Mouse (Mus musculus) left cerebral cortex, adult 2 months (tissue): ENCODE results near the gene Spag7. TPM values are rescaled to one million over a fixed set of nuclear protein-coding genes. Genes with fewer than 3 reads are reported as not detected.

ENCODE experiments used
- DNase-seq, 2 experiments: peaks; one replicate each; pipeline ENCODE4 v3.0.0; 2021 to 2022; ENCODE audit warnings: low spot score in 2 of 2, mixed read lengths in 1 of 2; ENCODE audit errors: extremely low spot score in 1 of 2
- H3K27ac ChIP-seq: fragments of 200-600 bp; 2 replicates; pipeline ENCODE4 v1.8.1; 2022
- H3K4me3 ChIP-seq: fragments of 200-600 bp; 2 replicates; pipeline ENCODE4 v1.8.1; 2022
- CTCF ChIP-seq: fragments of 200-600 bp; IDR thresholded peaks from 2 replicates; pipeline ENCODE4 v1.8.1; 2022; ENCODE audit warnings: antibody characterized with exemption, mild to moderate bottlenecking, moderate library complexity
- intact Hi-C: fragments of 180-260 bp; cut with DNase I; formaldehyde crosslinking; loops from one replicate; pipeline ENCODE4 v1.15.1; 2025
- microRNA-seq, 2 experiments: library from miRNA; unstranded; fragments of <30 nt; microRNA quantifications; one replicate each; pipeline ENCODE4 v1.2.0; 2021
- total RNA-seq, 2 experiments: library from RNA; stranded (reverse); gene quantifications; 2 replicates each; pipeline ENCODE4 v1.2.3; 2021

The Spag7 gene
- total RNA-seq, 2 experiments from 2014 or later, result 52.2 to 56.7 TPM

DNA sequence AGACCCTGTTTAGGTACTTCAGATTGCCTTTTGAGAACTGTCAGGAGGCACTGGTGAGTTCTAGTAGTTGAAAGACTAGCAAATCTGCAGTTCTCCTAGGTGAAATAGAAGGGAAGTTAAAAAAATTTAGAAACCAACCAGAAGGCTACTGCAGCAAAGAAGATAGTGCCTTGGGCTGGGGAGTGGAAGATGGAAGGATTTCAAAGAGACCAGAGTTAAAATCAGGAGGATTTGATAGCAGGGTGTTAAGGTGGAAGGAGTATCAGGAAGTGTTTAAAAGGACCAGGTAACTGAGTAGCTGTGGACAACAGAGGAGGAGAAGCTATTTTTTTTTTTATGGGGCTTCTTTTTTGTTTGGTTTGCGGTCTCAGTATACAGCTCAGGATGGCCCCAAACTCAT is 31.5 kb downstream of the Spag7 start:
- no peak for TF ChIP-seq CTCF
- intact Hi-C loops, result no loop called here
- Histone ChIP-seq H3K27ac (no peak overlapping the region), H3K4me3 (no peak overlapping the region)
- DNase-seq, result no peak

DNA sequence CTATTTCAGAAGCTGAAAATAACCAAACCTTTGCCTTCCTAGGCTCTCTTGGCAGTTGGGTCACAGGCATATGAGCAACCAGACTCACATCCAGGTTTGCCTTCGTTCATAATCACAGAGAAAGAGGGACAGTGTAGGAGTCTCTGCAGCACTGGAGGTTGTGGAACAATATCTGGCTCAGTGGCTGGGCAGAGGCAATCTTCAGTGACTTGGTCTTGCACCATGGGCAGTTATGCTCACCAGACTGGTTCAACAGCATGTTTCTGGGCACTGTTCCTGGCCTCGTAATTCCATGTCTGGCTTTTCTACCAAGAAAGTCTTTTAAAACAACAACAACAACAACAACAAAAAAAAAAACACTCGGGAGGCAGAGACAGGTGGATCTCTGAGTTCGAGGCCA is 33.6 kb downstream of the Spag7 start:
- no peak for TF ChIP-seq CTCF
- intact Hi-C loops, result no loop called here
- Histone ChIP-seq H3K4me3 (no peak overlapping the region), H3K27ac (no peak overlapping the region)
- DNase-seq, result no peak

DNA sequence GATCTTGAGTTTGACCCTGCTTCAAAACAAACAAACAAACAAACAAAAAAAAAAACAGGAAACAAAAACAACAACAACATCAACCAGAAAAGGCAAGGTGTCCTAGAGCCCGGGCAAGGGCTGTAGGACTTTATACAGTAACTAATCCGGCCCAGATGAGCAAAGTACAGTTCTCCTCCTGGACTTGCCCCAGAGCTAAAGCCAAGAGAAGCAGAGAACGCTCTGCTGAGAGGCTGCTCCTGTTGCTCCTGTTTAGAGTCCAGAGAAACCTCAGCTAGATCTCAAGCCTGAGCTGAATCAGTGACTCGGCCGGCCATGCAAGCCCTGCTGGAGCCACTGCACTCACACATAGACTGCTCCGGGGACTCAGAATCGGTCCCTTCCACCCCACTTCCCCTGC is 39.1 kb downstream of the Spag7 start:
- no peak for DNase-seq
- intact Hi-C loops, result no loop called here
- no peak overlapping the region for H3K4me3 ChIP-seq
- H3K27ac ChIP-seq, result no peak overlapping the region
- TF ChIP-seq CTCF, result no peak

DNA sequence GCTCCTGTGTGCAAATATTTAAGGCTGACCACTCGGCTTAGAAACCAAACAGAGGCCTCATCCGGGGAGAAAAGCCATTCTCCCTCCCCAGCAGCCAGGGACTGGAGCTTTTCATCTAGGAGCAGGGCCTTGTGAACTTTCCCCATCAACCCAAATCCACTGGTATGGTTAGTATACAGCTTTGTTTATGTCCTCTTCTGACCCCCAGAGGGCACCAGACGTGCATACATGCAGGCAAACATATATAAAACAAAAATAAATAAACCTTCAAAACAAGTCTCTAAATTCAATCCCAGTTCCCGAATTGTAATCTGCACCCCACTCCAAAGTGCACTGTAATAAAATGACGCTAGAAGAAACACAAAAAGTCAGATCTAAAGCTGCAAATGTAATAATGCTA is 39.7 kb downstream of the Spag7 start:
- no peak overlapping the region for H3K4me3 ChIP-seq
- no peak overlapping the region for H3K27ac ChIP-seq
- no peak for DNase-seq
- intact Hi-C loops, result loop anchor here (2.0 to 5.0 kb wide), 2 partner anchors 125 to 217 kb away; partner anchors contain the start of gene Pelp1
- peak; percentile 40 for TF ChIP-seq CTCF

DNA sequence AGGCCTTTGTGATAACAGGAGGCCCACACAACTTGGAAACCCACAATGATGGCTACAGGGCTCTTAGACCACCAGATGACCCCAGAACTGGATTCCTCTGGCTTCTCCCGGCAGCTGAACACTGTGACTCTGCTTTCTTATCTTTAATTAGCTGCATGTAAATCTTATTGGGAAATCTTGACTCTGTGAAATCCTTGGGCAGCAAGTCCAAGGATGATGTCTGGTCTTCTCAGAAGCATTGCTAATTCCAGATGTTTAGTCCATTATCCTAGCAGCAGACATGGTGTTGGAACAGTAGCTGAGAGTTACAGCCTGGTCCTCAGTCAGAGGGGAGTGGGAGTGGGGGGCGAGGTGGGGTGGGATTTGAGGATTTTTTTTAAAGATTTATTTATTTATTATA is 40.8 kb downstream of the Spag7 start:
- Histone ChIP-seq H3K4me3 (no peak overlapping the region), H3K27ac (no peak overlapping the region)
- no peak for DNase-seq
- intact Hi-C loops, result loop anchor here (2.0 to 5.0 kb wide), 2 partner anchors 126 to 216 kb away; partner anchors contain the start of gene Pelp1
- TF ChIP-seq CTCF, result no peak

DNA sequence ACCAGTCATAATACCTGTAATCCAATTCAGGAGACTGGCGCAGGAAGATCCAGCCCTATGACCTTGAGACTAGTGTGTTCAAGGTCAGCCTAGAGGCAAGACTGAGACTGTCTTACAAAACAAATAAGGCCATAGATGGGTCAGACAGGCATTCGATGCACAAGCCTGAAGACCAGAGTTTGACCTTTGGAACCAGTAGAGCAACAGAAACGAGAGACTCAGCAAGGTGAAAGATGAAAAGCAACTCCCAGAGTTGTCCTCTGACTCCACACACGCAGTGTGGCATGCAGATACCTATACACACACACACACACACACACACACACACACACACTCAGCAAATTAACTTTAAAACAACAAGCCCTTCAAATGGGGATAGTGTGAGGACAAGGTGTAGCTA is 42.3 kb downstream of the Spag7 start:
- intact Hi-C loops, result loop anchor here (5.0 kb wide), 1 partner anchor 215 kb away; the partner anchor contains the start of gene Pelp1

DNA sequence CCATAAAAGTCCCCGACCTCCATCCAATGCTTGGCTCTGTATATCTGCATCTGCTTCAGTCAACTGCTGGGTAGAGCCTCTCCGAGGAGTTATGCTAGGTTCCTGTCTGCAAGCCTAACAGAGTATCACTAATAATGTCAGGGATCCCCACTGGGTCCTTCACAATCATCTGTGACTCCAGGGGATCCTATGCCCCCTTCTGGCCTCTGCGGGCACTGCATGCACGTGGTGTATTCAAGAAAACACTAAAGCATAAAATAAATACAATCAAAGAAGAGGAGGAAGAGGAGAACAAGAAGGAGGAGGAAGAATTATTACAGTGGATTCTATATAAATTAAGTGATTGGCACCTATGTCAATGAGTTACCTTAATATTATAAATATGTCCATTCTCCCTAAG is 43.7 kb downstream of the Spag7 start:
- TF ChIP-seq CTCF, result peak; percentile 63
- DNase-seq, result no peak
- H3K27ac ChIP-seq, result no peak overlapping the region
- H3K4me3 ChIP-seq, result no peak overlapping the region
- intact Hi-C loops, result loop anchor here (2.0 to 5.0 kb wide), 2 partner anchors 109 to 213 kb away; partner anchors contain the start of gene Pelp1

More for the DNA sequence above, 42.3 kb downstream of the Spag7 start:
- H3K27ac ChIP-seq, result no peak overlapping the region
- no peak overlapping the region for H3K4me3 ChIP-seq
- no peak for TF ChIP-seq CTCF
- no peak for DNase-seq

DNA sequence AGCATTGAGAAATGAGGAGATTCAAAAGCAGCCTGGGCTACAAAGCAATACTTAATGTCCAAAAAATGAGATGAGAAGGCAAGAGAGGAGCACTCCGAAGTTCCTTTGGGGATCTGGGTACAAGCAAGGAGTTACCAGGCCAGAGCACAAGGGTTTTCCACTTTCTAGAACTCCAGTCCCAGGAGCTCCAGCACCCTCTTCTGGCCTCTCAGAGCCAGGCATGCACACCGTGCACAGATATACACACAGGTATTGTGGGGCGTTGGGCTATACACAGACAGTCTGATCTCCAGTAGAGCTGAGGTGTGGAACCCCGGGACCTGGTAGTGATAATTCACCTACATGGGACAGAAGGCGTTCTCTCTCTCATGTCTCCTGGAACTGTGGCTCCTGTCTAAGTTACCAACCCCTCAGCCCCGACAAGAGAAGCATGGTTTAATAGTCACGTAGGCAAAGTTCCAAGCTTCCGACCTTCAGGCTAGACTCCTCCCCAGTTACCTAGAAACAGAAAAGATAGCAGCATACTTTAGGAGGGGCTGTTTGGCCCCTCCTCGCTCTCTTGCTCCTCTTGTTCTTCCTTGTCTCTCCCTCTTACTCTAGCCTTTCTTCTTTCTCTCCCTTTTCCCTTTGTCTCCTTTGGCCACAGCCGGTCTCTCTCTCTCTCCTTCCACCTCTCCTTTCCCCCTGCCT is 46.0 kb downstream of the Spag7 start:
- DNase-seq, result no peak
- Histone ChIP-seq H3K4me3 (no peak overlapping the region), H3K27ac (no peak overlapping the region)
- intact Hi-C loops, result no loop called here
- TF ChIP-seq CTCF, result peak; percentile 38

DNA sequence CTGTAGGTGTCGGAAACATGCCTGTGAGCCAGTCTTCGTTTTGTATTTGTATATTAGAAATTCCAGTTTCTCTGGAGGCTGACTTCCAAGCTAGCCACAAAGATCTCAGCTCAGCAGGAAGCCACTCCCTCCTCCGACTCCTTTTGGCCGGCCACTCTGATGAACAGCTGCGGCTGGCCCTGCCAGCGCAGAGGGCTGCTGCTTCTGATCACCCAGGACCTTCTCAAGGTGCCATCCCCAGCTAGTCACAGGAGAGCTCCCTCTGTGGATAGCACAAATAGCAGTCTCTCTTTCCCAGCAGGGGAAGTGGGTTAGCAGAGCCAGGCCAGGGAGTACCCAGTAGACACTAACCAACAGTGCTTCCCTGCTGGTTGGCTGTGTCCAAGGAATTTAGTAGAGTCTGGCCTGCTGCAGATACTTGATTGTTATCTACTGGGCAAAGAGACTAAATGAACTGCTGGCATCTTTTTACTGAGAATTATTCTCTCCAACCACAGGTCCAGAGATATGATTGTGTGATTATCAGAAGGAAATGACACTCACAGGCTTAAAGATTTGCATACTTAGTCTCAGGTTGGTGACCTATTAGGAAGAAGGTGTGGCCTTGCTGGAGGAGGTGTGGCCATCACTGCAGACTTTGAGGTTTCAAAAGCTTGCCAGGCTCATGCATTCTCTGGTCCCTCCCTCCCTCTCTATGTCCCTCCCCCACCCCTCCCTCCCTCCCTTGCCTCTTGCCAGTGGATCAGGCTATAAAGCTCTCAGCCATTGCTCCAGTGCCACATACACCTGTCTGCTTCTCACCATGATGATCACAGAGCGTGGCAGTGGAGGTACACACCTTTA is 47.0 kb downstream of the Spag7 start:
- intact Hi-C loops, result no loop called here
- no peak for DNase-seq
- Histone ChIP-seq H3K27ac (no peak overlapping the region), H3K4me3 (no peak overlapping the region)
- no peak for TF ChIP-seq CTCF

DNA sequence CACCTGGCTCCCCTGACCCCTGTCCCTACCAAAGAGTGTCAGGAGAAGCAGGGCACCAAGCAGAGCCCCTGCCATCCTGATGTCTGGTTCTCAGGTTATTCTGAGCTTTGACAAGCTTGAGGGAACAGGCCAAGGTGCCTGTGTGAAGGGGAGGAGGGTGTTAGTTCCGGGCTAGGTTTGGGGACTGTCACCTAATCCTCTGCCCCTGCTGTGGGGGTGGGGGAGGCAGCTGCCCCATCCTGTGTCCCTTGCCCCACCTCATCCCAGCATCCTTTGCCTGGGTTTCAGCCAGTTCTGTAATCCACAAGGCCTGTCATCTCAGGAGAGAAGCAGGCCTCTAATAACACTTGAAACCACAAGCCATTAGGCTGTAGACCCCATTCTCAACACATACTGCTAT is 50.1 kb downstream of the Spag7 start, which contains the start of gene Chrne:
Gene Chrne, minus strand, starts transcription at position 116 of the 400 bp plus-strand sequence.
- intact Hi-C loops, result no loop called here
- no peak for DNase-seq
- H3K27ac ChIP-seq, result no peak within 1 kb of the TSS
- H3K4me3 ChIP-seq, result no peak within 1 kb of the TSS
- no peak for TF ChIP-seq CTCF

DNA sequence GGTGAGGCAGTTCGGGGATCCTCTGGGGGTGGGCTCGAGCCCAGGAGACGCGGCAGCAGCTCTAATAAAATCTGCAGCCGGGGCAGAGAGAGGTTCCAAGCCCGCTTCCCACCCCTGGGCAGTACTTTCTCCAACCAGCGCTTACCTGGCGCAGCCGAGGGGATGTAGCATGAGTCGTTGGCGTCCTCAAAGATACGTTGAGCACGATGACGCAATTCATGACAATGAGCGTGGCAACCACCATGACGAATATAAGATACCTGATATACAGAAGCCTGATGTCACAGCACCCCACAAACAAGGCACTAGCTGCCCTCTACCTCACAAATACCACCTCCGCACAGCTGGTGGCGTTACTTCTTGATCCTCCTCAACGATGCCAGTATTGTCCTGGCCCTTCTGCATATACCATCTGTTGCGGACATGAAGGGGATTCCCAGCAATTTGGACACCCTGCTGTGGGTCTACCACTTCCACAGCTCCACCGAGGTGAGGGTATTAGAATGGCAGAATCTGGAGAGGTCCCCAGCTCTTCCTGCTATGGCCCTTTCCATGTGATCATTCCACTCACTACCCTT is 53.6 kb downstream of the Spag7 start, which contains the start of gene 4930544D05Rik:
Gene 4930544D05Rik, plus strand, starts transcription at position 333 of the 578 bp plus-strand sequence.
- intact Hi-C loops, result no loop called here
- DNase-seq, result no peak
- no peak for TF ChIP-seq CTCF
- Histone ChIP-seq H3K4me3 (0 out of 2 replicates have a peak within 1 kb of the TSS, but pooled peaks have one; percentile 1), H3K27ac (no peak within 1 kb of the TSS)

DNA sequence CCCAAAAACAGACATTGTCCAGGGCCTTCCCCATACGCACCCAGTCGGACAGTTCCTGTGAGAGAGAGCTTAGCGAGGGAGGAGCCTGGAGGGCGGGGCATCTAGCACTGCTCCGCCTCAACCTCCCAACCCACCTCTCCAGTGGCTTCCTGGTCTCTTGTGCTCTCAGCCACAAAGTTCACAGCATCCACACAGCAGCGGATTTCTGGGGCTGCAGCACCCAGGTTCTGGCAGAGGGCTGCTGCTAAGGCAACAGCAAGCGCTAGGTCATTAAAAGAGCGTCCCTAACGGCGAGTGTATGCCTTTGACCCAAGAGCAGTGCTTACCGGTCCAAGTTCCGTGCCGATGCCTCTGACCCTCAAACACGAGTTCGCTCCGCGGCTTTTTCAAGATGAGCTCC is 54.1 kb downstream of the Spag7 start:
- no peak; the same call in 1 of the 2 replicates for TF ChIP-seq CTCF
- Histone ChIP-seq H3K4me3 (0 out of 2 replicates have a peak overlapping the region, but pooled peaks have one; percentile 1), H3K27ac (no peak overlapping the region)
- DNase-seq, result no peak
- intact Hi-C loops, result no loop called here

Small RNA genes lying within 50 kb of the gene (microRNA-seq; reads per million reads assigned to microRNA genes)
- gene Mir6925, result 0 to 0.24 reads per million in 2 experiments

Other genes with a start within 250 kb of the Spag7 start
- 10 to 100 TPM; 74.3 to 86.0 TPM for gene Arrb2, start 236.8 kb downstream of the Spag7 start, total RNA-seq
- gene Med11, start 217.5 kb downstream of the Spag7 start, total RNA-seq, result 10 to 100 TPM; 13.2 to 14.8 TPM
- under 1 TPM; 0.36 to 0.44 TPM for gene Zmynd15, start 210.0 kb downstream of the Spag7 start, total RNA-seq
- gene Cxcl16, start 209.4 kb downstream of the Spag7 start, total RNA-seq, result 1 to 10 TPM; 1.2 to 1.4 TPM
- gene Tm4sf5, start 164.2 kb downstream of the Spag7 start, total RNA-seq, result 1 to 10 TPM in 1 of 2 experiments, not detected in 1; 1.1 TPM
- not detected for gene Vmo1, start 154.8 kb downstream of the Spag7 start, total RNA-seq
- not detected for gene Gltpd2, start 150.2 kb downstream of the Spag7 start, total RNA-seq
- gene Psmb6, start 144.0 kb downstream of the Spag7 start, total RNA-seq, result 100 to 1,000 TPM; 164 to 169 TPM
- gene Gm40193, start 136.5 kb downstream of the Spag7 start, total RNA-seq, result not detected
- 10 to 100 TPM; 12.8 to 13.6 TPM for gene Pld2, start 129.4 kb downstream of the Spag7 start, total RNA-seq
- gene Mink1, start 106.5 kb downstream of the Spag7 start, total RNA-seq, result 100 to 1,000 TPM; 411 to 445 TPM
- gene 4930544D05Rik, start 53.6 kb downstream of the Spag7 start, total RNA-seq, result under 1 TPM; 0.61 TPM
- gene Chrne, start 50.2 kb downstream of the Spag7 start, total RNA-seq, result not detected
- gene Gp1ba, start 30.3 kb downstream of the Spag7 start, total RNA-seq, result not detected
- 10 to 100 TPM; 81.7 to 86.9 TPM for gene Rnf167, start 22.2 kb downstream of the Spag7 start, total RNA-seq
- 100 to 1,000 TPM; 107 to 117 TPM for gene Slc25a11, start 21.9 kb downstream of the Spag7 start, total RNA-seq
- gene Pfn1, start 14.8 kb downstream of the Spag7 start, total RNA-seq, result 100 to 1,000 TPM; 207 to 224 TPM
- 10 to 100 TPM in 1 of 2 experiments, 1 to 10 TPM in 1; 9.8 to 10.6 TPM for gene Eno3, start 12.2 kb downstream of the Spag7 start, total RNA-seq
- gene Camta2, start 18.7 kb upstream of the Spag7 start, total RNA-seq, result 100 to 1,000 TPM; 238 to 261 TPM
- gene Inca1, start 30.7 kb upstream of the Spag7 start, total RNA-seq, result 1 to 10 TPM; 1.8 to 3.0 TPM
- gene Kif1c, start 31.1 kb upstream of the Spag7 start, total RNA-seq, result 10 to 100 TPM; 58.1 to 60.7 TPM
- gene Zfp3, start 94.8 kb upstream of the Spag7 start, total RNA-seq, result 10 to 100 TPM; 18.2 to 19.5 TPM
- gene Scimp, start 143.2 kb upstream of the Spag7 start, total RNA-seq, result not detected
- gene Rabep1, start 175.4 kb upstream of the Spag7 start, total RNA-seq, result 100 to 1,000 TPM; 125 to 132 TPM